Mouse (Mus musculus): Measurements from ENCODE around the gene Gm49721.
"Not testable (repeated sequence)": the region's sequence is repeated elsewhere in the genome, so short reads cannot be mapped to it uniquely, and the experiment has no call there.

The Gm49721 gene

GRCm38 (mm10) chr17:6978287-6979248, at the start of gene Gm49721:
Gene Gm49721, plus strand, starts transcription at chr17:6978904.
- DNase-seq (ENCODE audit: inconsistent ontology term), result peak; percentile 23

- not testable (repeated sequence) for DNase-seq (ENCODE audit: inconsistent ontology term)
These were observed 47.1 kb upstream of the Gm49721 start for GRCm38 (mm10) chr17:6931625-6932024.

- DNase-seq (ENCODE audit: inconsistent ontology term), result not testable (repeated sequence)
These were observed 36.1 kb upstream of the Gm49721 start for GRCm38 (mm10) chr17:6942560-6942959.

- not testable (repeated sequence) for DNase-seq (ENCODE audit: inconsistent ontology term)
These were observed 31.1 kb upstream of the Gm49721 start for GRCm38 (mm10) chr17:6947637-6947983.

- peak; percentile 88 for DNase-seq (ENCODE audit: inconsistent ontology term)
These were observed 30.5 kb upstream of the Gm49721 start, which contains the start of gene Rsph3b for GRCm38 (mm10) chr17:6947984-6948768. Gene Rsph3b, minus strand, starts transcription at chr17:6948682.

GRCm38 (mm10) chr17:6948769-6949228, 29.9 kb upstream of the Gm49721 start:
- DNase-seq (ENCODE audit: inconsistent ontology term), result not testable (repeated sequence)

GRCm38 (mm10) chr17:6958881-6959280, 19.8 kb upstream of the Gm49721 start:
- not testable (repeated sequence) for DNase-seq (ENCODE audit: inconsistent ontology term)

GRCm38 (mm10) chr17:6959543-6960259, 19.0 kb upstream of the Gm49721 start:
- not testable (repeated sequence) for DNase-seq (ENCODE audit: inconsistent ontology term)

- DNase-seq (ENCODE audit: inconsistent ontology term), result not testable (repeated sequence)
These were observed 18.4 kb upstream of the Gm49721 start for GRCm38 (mm10) chr17:6960349-6960748.

- DNase-seq (ENCODE audit: inconsistent ontology term), result peak; percentile 2
These were observed 17.9 kb upstream of the Gm49721 start, which contains the start of gene Tagap1 for GRCm38 (mm10) chr17:6960776-6961175. Gene Tagap1, minus strand, starts transcription at chr17:6961156.

GRCm38 (mm10) chr17:6961181-6962000, 17.3 kb upstream of the Gm49721 start:
- DNase-seq (ENCODE audit: inconsistent ontology term), result peak; percentile 17

GRCm38 (mm10) chr17:6962339-6962738, 16.4 kb upstream of the Gm49721 start:
- DNase-seq (ENCODE audit: inconsistent ontology term), result not testable (repeated sequence)

- DNase-seq (ENCODE audit: inconsistent ontology term), result not testable (repeated sequence)
These were observed 15.8 kb upstream of the Gm49721 start for GRCm38 (mm10) chr17:6962936-6963335.

GRCm38 (mm10) chr17:6965364-6965763, 13.3 kb upstream of the Gm49721 start:
- DNase-seq (ENCODE audit: inconsistent ontology term), result not testable (repeated sequence)

- DNase-seq (ENCODE audit: inconsistent ontology term), result not testable (repeated sequence)
These were observed 11.0 kb upstream of the Gm49721 start for GRCm38 (mm10) chr17:6967673-6968072.

GRCm38 (mm10) chr17:6970334-6970733, 8.4 kb upstream of the Gm49721 start, which contains the start of gene Rnaset2b:
Gene Rnaset2b, plus strand, starts transcription at chr17:6970634.
- DNase-seq (ENCODE audit: inconsistent ontology term), result not testable (repeated sequence)

- not testable (repeated sequence) for DNase-seq (ENCODE audit: inconsistent ontology term)
These were observed 7.5 kb upstream of the Gm49721 start for GRCm38 (mm10) chr17:6971238-6971637.

- not testable (repeated sequence) for DNase-seq (ENCODE audit: inconsistent ontology term)
These were observed 5.8 kb upstream of the Gm49721 start for GRCm38 (mm10) chr17:6972836-6973396.

GRCm38 (mm10) chr17:6974985-6975384, 3.7 kb upstream of the Gm49721 start:
- DNase-seq (ENCODE audit: inconsistent ontology term), result not testable (repeated sequence)

GRCm38 (mm10) chr17:6979380-6979779, 676 bp downstream of the Gm49721 start:
- not testable (repeated sequence) for DNase-seq (ENCODE audit: inconsistent ontology term)
